Mouse (Mus musculus) inflammation-experienced regulatory T-cells (primary cell): ENCODE measurements around the gene Zfp60. TPM values are rescaled to one million over a fixed set of nuclear protein-coding genes. Genes with fewer than 3 reads are reported as not detected.

Source experiments
- polyA plus RNA-seq, 2 experiments: library from polyadenylated mRNA; unstranded; fragments of 100-300 nt; shearing (Covaris generic); gene quantifications; one replicate each; pipeline ENCODE4 v1.2.1; 2017

The Zfp60 gene
- 10 to 100 TPM; 13.8 to 22.1 TPM for polyA plus RNA-seq

GRCm38 (mm10) chr7:27731281-27731883 lies at the start of gene Zfp60:
Gene Zfp60 (plus strand): TSS chr7:27731389.

GRCm38 (mm10) chr7:27688815-27689612 lies 42.2 kb upstream of the Zfp60 start, which contains the start of gene Zfp607b:
Gene Zfp607b (plus strand): TSS chr7:27689340.

Other genes starting within 250 kb of the Zfp60 start
- 10 to 100 TPM; 52.4 to 79.0 TPM for gene Sertad1, start 244.5 kb upstream of the Zfp60 start, polyA plus RNA-seq
- 1 to 10 TPM in 1 of 2 experiments, under 1 TPM in 1; 0.34 to 2.8 TPM for gene Prx, start 232.1 kb upstream of the Zfp60 start, polyA plus RNA-seq
- under 1 TPM; 0.28 to 0.34 TPM for gene Hipk4, start 208.1 kb upstream of the Zfp60 start, polyA plus RNA-seq
- gene Pld3, start 178.2 kb upstream of the Zfp60 start, polyA plus RNA-seq = 100 to 1,000 TPM; 159 to 211 TPM
- gene 2310022A10Rik, start 178.2 kb upstream of the Zfp60 start, polyA plus RNA-seq = 10 to 100 TPM; 20.4 to 28.8 TPM
- gene Akt2, start 139.8 kb upstream of the Zfp60 start, polyA plus RNA-seq = 10 to 100 TPM; 74.8 to 82.4 TPM
- gene Ttc9b, start 77.5 kb upstream of the Zfp60 start, polyA plus RNA-seq = under 1 TPM in 1 of 2 experiments, not detected in 1; 0.53 TPM
- 10 to 100 TPM; 15.6 to 22.0 TPM for gene Map3k10, start 56.8 kb upstream of the Zfp60 start, polyA plus RNA-seq
- 1 to 10 TPM; 4.7 to 6.7 TPM for gene Zfp607b, start 42.0 kb upstream of the Zfp60 start, polyA plus RNA-seq
- 1 to 10 TPM; 2.4 to 5.6 TPM for gene Zfp626, start 75.8 kb downstream of the Zfp60 start, polyA plus RNA-seq
- 1 to 10 TPM; 7.5 to 9.3 TPM for gene Zfp59, start 107.2 kb downstream of the Zfp60 start, polyA plus RNA-seq
- gene Zfp607a, start 126.1 kb downstream of the Zfp60 start, polyA plus RNA-seq = 10 to 100 TPM; 10.3 to 11.6 TPM
- 1 to 10 TPM; 6.5 to 9.6 TPM for gene Zfp974, start 198.1 kb downstream of the Zfp60 start, polyA plus RNA-seq
- 10 to 100 TPM; 11.7 to 12.2 TPM for gene Zfp780b, start 247.8 kb downstream of the Zfp60 start, polyA plus RNA-seq